Mouse (Mus musculus): Measurements from ENCODE around the gene Add3. TPM values are rescaled to one million over a fixed set of nuclear protein-coding genes. Genes with fewer than 3 reads are reported as not detected.

Add3 gene
- polyA plus RNA-seq, 1 experiment from 2014 or later: 97.6 TPM

DNA sequence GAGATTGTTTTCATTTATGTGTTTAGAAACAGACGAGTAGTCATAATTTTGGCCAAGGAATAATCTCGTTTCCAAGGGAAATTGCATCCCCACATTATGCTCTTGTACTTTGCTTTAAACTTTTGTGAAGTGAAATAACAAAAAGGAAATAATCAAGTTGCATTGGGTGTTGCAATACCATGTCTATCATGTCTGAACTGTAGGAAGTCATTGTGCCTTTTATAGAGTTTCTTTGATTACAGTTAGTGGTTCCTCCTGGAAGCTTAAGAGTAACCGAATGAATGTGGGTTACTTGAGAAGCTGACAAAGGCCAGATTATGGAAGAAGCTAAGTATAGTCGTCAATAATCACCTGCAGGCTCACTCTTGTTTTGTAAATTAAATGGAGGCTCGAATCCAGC lies 16.9 kb downstream of the Add3 start:
- Histone ChIP-seq H3K4me2 (replicated peaks) (no peak overlapping the region), H3K9ac (no peak overlapping the region), H3K4me1 (peaks cover 22% of the 10 kb centered on the region), H3K4me3 (no peak overlapping the region), H3K27ac (no peak overlapping the region), H3K36me3 (no peaks in the 10 kb centered on the region), H3K9me3 (no peaks in the 10 kb centered on the region), H3K27me3 (no peaks in the 10 kb centered on the region)
- ATAC-seq (ENCODE audit: low FRiP score, low read depth): no peak
- 81% methylated on average over 5 of the region's 5 CpGs for WGBS

GRCm38 (mm10) chr19:53159351-53159750 lies 19.1 kb downstream of the Add3 start:
- ATAC-seq (ENCODE audit: low FRiP score, low read depth): no peak
- 46% methylated on average over 7 of the region's 7 CpGs for WGBS
- Histone ChIP-seq H3K27me3 (no peaks in the 10 kb centered on the region), H3K4me3 (no peak overlapping the region), H3K9me3 (no peaks in the 10 kb centered on the region), H3K4me2 (replicated peaks) (no peak overlapping the region), H3K9ac (no peak overlapping the region), H3K27ac (no peak overlapping the region), H3K4me1 (peaks cover 17% of the 10 kb centered on the region), H3K36me3 (no peaks in the 10 kb centered on the region)

DNA sequence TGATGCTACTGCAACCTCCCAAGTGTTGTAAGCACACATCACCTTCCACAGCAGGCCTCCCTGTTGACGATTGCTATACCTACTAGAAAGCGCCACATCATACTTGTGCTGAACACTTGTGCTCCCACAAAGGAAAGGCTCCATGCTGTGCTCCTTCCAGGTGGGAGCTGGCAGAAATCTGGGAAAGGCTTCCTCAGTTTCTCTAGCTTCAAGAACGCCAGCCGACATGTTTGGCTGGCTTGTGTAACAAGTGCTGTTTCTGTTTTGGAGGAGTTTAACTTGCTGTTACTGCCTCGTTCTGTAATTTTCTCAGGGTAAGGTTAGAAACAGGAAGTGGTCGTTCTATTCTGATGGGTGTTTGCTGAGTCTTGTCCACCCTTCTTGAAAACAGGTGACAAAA lies 22.7 kb downstream of the Add3 start:
- 85% methylated on average over 6 of the region's 6 CpGs for WGBS
- Histone ChIP-seq H3K4me1 (peaks cover 15% of the 10 kb centered on the region), H3K27ac (no peak overlapping the region), H3K9ac (no peak overlapping the region), H3K4me3 (no peak overlapping the region), H3K36me3 (no peaks in the 10 kb centered on the region), H3K27me3 (no peaks in the 10 kb centered on the region), H3K4me2 (replicated peaks) (no peak overlapping the region), H3K9me3 (no peaks in the 10 kb centered on the region)
- ATAC-seq (ENCODE audit: low FRiP score, low read depth): no peak

DNA sequence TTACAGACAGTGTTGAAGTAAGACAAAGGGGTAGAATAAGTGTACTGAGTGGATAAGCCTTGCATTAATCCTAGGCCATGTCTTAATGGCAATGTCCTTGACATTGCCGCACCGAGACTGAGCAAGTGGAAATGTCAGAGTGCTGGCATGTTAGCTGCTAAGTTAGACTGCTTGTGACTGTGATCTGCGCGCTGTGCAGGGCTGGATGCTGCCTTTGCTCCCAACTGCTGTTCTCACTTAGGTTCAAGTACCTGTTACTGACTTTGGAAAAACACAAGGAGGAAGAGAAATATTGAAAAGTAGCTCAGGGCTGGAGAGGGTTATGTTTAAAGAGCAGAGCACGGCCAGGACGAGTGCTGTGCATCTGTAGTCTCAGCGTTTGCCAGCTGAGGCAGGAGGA lies 24.4 kb downstream of the Add3 start:
- Histone ChIP-seq H3K9me3 (no peaks in the 10 kb centered on the region), H3K4me3 (no peak overlapping the region), H3K27ac (no peak overlapping the region), H3K4me2 (replicated peaks) (no peak overlapping the region), H3K27me3 (no peaks in the 10 kb centered on the region), H3K36me3 (no peaks in the 10 kb centered on the region), H3K4me1 (0 out of 2 replicates have a peak, but pooled peaks cover 3% of the 10 kb centered on the region), H3K9ac (no peak overlapping the region)
- ATAC-seq (ENCODE audit: low FRiP score, low read depth): no peak
- WGBS: 86% methylated on average over 7 of the region's 7 CpGs

DNA sequence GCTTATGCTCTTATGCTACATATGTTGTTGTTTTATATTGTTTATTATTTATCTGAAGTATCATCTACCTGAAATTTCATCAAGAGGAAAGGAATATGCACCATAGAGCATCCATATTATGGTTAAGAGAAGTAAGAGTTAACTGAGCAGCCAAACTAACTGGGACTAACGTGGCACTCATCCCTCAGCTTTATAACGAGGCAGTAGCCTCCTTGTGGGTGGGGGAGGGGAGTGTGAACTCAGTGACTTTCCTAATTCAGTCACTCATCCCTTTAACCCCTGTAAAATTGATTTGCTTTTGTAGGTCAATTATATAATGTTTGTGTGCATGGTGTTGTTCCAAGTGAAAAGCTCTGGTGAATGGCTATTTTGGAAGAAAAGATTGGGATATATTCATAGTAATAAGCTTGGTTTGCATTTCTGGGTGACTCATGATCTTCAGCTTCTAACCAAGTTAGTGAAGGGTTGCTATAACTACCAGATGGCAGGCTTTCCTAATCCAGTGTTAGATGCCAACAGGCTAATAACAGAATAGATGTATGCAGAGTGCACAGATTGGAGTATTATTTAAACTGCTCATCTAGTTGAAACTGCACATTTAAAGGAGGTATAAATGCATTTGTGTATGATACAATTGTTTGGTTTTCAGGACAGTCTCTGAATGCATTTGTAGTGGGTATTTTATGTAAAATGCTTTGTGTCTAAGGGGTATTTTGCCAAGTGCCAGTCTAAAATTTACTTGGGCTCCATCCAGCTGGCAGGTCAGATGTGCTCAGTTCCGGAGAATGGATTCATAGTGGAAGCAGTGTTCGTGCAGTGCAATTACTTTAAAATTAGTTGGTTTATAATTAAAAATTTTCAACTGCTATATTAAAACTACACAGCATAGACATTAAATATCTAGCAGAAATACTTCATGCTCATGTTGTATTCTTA lies 25.3 kb downstream of the Add3 start:
- H3K36me3 ChIP-seq: no peaks in the 10 kb centered on the region
- no peak overlapping the region for H3K9ac ChIP-seq
- no peak overlapping the region for H3K4me2 ChIP-seq (replicated peaks)
- ATAC-seq (ENCODE audit: low FRiP score, low read depth): no peak
- WGBS: 44% methylated on average over 4 of the region's 4 CpGs
- H3K27me3 ChIP-seq: no peaks in the 10 kb centered on the region
- 0 out of 2 replicates have a peak, but pooled peaks cover under 1% of the 10 kb centered on the region for H3K4me1 ChIP-seq
- H3K27ac ChIP-seq: no peak overlapping the region
- no peak overlapping the region for H3K4me3 ChIP-seq
- H3K9me3 ChIP-seq: no peaks in the 10 kb centered on the region

GRCm38 (mm10) chr19:53166367-53166766 lies 26.1 kb downstream of the Add3 start:
- Histone ChIP-seq H3K4me1 (no peaks in the 10 kb centered on the region), H3K27me3 (no peaks in the 10 kb centered on the region), H3K9ac (no peak overlapping the region), H3K4me2 (replicated peaks) (no peak overlapping the region), H3K9me3 (no peaks in the 10 kb centered on the region), H3K27ac (no peak overlapping the region), H3K4me3 (no peak overlapping the region), H3K36me3 (no peaks in the 10 kb centered on the region)
- no peak for ATAC-seq (ENCODE audit: low FRiP score, low read depth)
- 89% methylated on average over 10 of the region's 10 CpGs for WGBS

- Histone ChIP-seq H3K36me3 (no peaks in the 10 kb centered on the region), H3K4me2 (replicated peaks) (no peak overlapping the region), H3K4me1 (no peaks in the 10 kb centered on the region), H3K27ac (no peak overlapping the region), H3K4me3 (no peak overlapping the region), H3K9me3 (no peaks in the 10 kb centered on the region), H3K27me3 (no peaks in the 10 kb centered on the region), H3K9ac (no peak overlapping the region)
- no peak for ATAC-seq (ENCODE audit: low FRiP score, low read depth)
- 79% methylated on average over 5 of the region's 5 CpGs for WGBS
Measured at GRCm38 (mm10) chr19:53168576-53168975, 28.3 kb downstream of the Add3 start.

DNA sequence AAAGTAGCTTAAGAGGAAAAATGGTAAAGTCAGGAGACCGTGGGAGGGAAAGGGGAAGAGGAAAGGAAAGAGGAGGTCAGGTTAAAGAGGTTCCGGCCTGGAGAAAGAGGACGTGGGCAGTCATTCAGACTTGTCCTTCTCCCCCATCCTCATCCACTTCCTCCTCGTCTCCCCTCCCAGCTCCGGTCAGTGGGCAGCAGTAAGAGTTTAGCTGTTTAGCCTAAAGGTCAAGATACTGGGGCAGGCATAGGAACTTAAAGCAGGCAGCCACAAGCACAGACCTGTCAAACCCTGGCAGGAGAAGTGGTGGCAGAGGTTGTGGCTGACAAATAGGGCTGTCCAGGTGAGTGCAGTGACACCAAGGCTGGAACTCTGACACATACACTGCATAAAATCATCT lies 30.4 kb downstream of the Add3 start:
- ATAC-seq (ENCODE audit: low FRiP score, low read depth): no peak
- Histone ChIP-seq H3K4me2 (replicated peaks) (no peak overlapping the region), H3K9me3 (no peaks in the 10 kb centered on the region), H3K27ac (no peak overlapping the region), H3K27me3 (no peaks in the 10 kb centered on the region), H3K4me3 (no peak overlapping the region), H3K36me3 (no peaks in the 10 kb centered on the region), H3K9ac (no peak overlapping the region), H3K4me1 (0 out of 2 replicates have a peak, but pooled peaks cover 2% of the 10 kb centered on the region)
- WGBS: 75% methylated on average over 5 of the region's 5 CpGs

GRCm38 (mm10) chr19:53174034-53174433 lies 33.8 kb downstream of the Add3 start:
- H3K9me3 ChIP-seq: no peaks in the 10 kb centered on the region
- H3K9ac ChIP-seq: no peak overlapping the region
- 0 out of 2 replicates have a peak, but pooled peaks cover 2% of the 10 kb centered on the region for H3K4me1 ChIP-seq
- no peak for ATAC-seq (ENCODE audit: low FRiP score, low read depth)
- no peak overlapping the region for H3K4me3 ChIP-seq
- H3K27me3 ChIP-seq: no peaks in the 10 kb centered on the region
- H3K4me2 ChIP-seq (replicated peaks): no peak overlapping the region
- WGBS: 82% methylated on average over 2 of the region's 2 CpGs
- no peaks in the 10 kb centered on the region for H3K36me3 ChIP-seq
- H3K27ac ChIP-seq: no peak overlapping the region

GRCm38 (mm10) chr19:53175550-53175949 lies 35.3 kb downstream of the Add3 start:
- Histone ChIP-seq H3K4me3 (no peak overlapping the region), H3K36me3 (no peaks in the 10 kb centered on the region), H3K27ac (no peak overlapping the region), H3K9ac (no peak overlapping the region), H3K9me3 (no peaks in the 10 kb centered on the region), H3K27me3 (no peaks in the 10 kb centered on the region), H3K4me1 (0 out of 2 replicates have a peak, but pooled peaks cover 7% of the 10 kb centered on the region), H3K4me2 (replicated peaks) (no peak overlapping the region)
- ATAC-seq (ENCODE audit: low FRiP score, low read depth): peak; percentile 28; the same call in 1 of the 2 replicates
- WGBS: 75% methylated on average over 5 of the region's 5 CpGs

DNA sequence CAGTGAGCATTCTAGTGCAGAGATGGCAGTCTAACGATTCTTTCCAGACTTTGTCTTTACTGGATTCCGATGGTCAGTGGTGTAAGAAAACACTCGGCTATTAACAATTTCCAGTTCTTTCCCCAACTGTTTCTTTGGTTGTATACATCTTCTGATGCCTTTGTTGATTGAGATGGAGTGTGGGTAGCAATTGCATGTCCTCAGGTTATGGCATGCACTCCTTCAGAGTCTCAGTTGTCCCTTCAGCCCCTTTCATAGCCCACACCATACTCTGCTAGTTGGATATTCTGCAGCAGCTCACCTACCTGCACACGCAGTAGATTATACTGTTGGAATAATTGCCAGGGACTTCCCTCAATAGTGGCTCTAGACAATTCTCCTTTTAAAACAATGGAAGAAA lies 36.3 kb downstream of the Add3 start:
- Histone ChIP-seq H3K36me3 (no peaks in the 10 kb centered on the region; the same call in 1 of the 2 replicates), H3K27ac (no peak overlapping the region), H3K4me3 (no peak overlapping the region), H3K9ac (no peak overlapping the region), H3K9me3 (no peaks in the 10 kb centered on the region), H3K27me3 (no peaks in the 10 kb centered on the region), H3K4me2 (replicated peaks) (no peak overlapping the region), H3K4me1 (peaks cover 15% of the 10 kb centered on the region)
- ATAC-seq (ENCODE audit: low FRiP score, low read depth): no peak
- 86% methylated on average over 4 of the region's 4 CpGs for WGBS

DNA sequence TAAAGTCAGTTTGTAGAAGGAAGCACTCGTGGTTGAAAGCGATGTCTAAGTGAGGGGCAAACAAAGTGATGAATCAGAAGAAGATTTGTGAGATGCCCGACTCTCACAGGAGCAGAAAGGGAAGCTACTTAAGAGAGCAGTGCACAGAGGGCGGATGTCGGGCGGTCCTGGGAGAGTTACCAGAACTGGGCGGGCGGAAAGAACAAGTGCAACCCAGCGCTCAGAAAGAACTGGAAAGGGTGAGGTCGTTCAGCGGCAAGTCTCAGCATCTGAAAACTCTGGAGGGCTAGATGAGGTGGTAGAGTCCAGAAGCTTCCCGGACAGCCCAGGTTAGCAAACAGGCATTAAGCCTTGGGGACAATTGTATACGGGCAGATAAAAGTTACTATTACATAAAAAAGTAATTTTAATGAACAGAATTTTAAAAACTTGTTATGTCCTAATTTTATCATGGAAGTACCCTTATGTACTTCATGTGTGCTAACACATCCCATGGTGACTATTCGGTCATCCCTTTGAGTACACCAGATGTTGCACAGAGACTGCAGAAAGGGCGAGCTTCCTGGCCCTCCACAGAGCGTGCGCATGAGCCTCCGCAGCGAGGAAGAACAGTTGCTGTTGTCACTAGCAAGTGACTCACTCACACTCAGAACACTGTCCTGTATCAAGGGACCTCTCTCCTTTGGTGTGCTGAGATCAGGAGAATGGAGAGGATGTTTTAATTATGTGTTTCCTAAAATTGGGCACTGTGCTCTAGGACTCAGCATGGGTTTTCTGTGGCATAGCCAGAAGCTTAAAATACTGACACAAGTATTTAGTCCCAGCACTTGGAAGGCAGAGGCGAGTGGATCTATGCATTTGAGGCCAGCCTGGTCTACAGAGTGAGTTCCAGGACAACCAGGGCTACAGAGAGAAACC lies 38.6 kb downstream of the Add3 start:
- Histone ChIP-seq H3K36me3 (no peaks in the 10 kb centered on the region; the same call in 1 of the 2 replicates), H3K9ac (no peak overlapping the region), H3K27ac (no peak overlapping the region), H3K4me2 (replicated peaks) (no peak overlapping the region), H3K4me1 (peaks cover 23% of the 10 kb centered on the region), H3K4me3 (no peak overlapping the region), H3K9me3 (no peaks in the 10 kb centered on the region), H3K27me3 (no peaks in the 10 kb centered on the region)
- ATAC-seq (ENCODE audit: low FRiP score, low read depth): no peak
- WGBS: 94% methylated on average over 20 of the region's 20 CpGs

Measured in limb, embryonic 13.5 days (tissue).